26 mouse cellular contexts compared by ENCODE assay signal in genomic region chr10:52940111-52940830, GRCm38 (mm10).
DNase-seq lines count a peak whose midpoint lies in the region; ATAC-seq lines count a peak whose summit lies in the region.
"Had no signal": no experiment of that assay in that cellular context is flagged by ENCODE, and none has a peak within 500 bp of the region (broad histone marks: within the 10 kb centered on the region; RNA-seq: fewer than 3 reads in every experiment).

No protein-coding gene starts in this region.

- H3K9ac ChIP-seq in forebrain, embryonic 15.5 days (replicated peaks): no peak overlapping the region
- H3K9ac ChIP-seq in forebrain, embryonic 12.5 days: no peak overlapping the region
- no peak overlapping the region for H3K9ac ChIP-seq in neural tube, embryonic 13.5 days
- H3K9ac ChIP-seq in midbrain, embryonic 14.5 days (replicated peaks; ENCODE audit: low read length): no peak overlapping the region
- H3K9ac ChIP-seq: embryonic facial prominence, embryonic 15.5 days; heart, embryonic 12.5 days; limb, embryonic 12.5 days; liver, embryonic 12.5 days; stomach, embryonic 15.5 days had no signal

- 35% methylated on average over 1 of the region's 1 CpGs for WGBS in forebrain, embryonic 15.5 days
- 51% methylated on average over 1 of the region's 1 CpGs for WGBS in forebrain, embryonic 12.5 days
- 46% methylated on average over 1 of the region's 1 CpGs for WGBS in neural tube, embryonic 13.5 days
- WGBS in midbrain, embryonic 14.5 days: 42% methylated on average over 1 of the region's 1 CpGs

- no peaks in the 10 kb centered on the region for H3K9me3 ChIP-seq in forebrain, embryonic 15.5 days
- H3K9me3 ChIP-seq in forebrain, embryonic 12.5 days: no peaks in the 10 kb centered on the region
- H3K9me3 ChIP-seq in neural tube, embryonic 13.5 days: no peaks in the 10 kb centered on the region
- no peaks in the 10 kb centered on the region for H3K9me3 ChIP-seq in midbrain, embryonic 14.5 days (ENCODE audit: control insufficient read depth, low read length)
- H3K9me3 ChIP-seq: embryonic facial prominence, embryonic 15.5 days; heart, embryonic 12.5 days; limb, embryonic 12.5 days; liver, embryonic 12.5 days; stomach, embryonic 15.5 days had no signal

- H3K4me2 ChIP-seq in forebrain, embryonic 15.5 days (replicated peaks): no peak overlapping the region
- no peak overlapping the region for H3K4me2 ChIP-seq in forebrain, embryonic 12.5 days
- H3K4me2 ChIP-seq in neural tube, embryonic 13.5 days: no peak overlapping the region
- H3K4me2 ChIP-seq in midbrain, embryonic 14.5 days (ENCODE audit: low read length): 0 out of 2 replicates have a peak overlapping the region, but pooled peaks have one; percentile 5
- H3K4me2 ChIP-seq: embryonic facial prominence, embryonic 15.5 days; heart, embryonic 12.5 days; limb, embryonic 12.5 days; liver, embryonic 12.5 days; stomach, embryonic 15.5 days had no signal

- ATAC-seq in forebrain, embryonic 15.5 days (replicated peaks): peak; percentile 87
- no peak for ATAC-seq in forebrain, embryonic 12.5 days (ENCODE audit: low FRiP score)
- ATAC-seq in neural tube, embryonic 13.5 days (ENCODE audit: low read depth): peak; percentile 67; the same call in 1 of the 2 replicates
- ATAC-seq in midbrain, embryonic 14.5 days (ENCODE audit: low FRiP score, low TSS enrichment): peak; percentile 75
- ATAC-seq: inflammation-experienced regulatory T-cells, adult 6 months; liver, embryonic 12.5 days had no signal

- no peaks in the 10 kb centered on the region for H3K36me3 ChIP-seq in forebrain, embryonic 15.5 days
- no peaks in the 10 kb centered on the region for H3K36me3 ChIP-seq in forebrain, embryonic 12.5 days (replicated peaks)
- no peaks in the 10 kb centered on the region for H3K36me3 ChIP-seq in neural tube, embryonic 13.5 days
- H3K36me3 ChIP-seq in midbrain, embryonic 14.5 days (ENCODE audit: control insufficient read depth, insufficient read depth, low read length): no peaks in the 10 kb centered on the region
- H3K36me3 ChIP-seq: embryonic facial prominence, embryonic 15.5 days; heart, embryonic 12.5 days; limb, embryonic 12.5 days; liver, embryonic 12.5 days; stomach, embryonic 15.5 days had no signal

- H3K4me1 ChIP-seq in forebrain, embryonic 15.5 days: peaks cover 12% of the 10 kb centered on the region
- no peaks in the 10 kb centered on the region for H3K4me1 ChIP-seq in forebrain, embryonic 12.5 days
- H3K4me1 ChIP-seq in neural tube, embryonic 13.5 days (replicated peaks): peaks cover 5% of the 10 kb centered on the region
- peaks cover 5% of the 10 kb centered on the region for H3K4me1 ChIP-seq in midbrain, embryonic 14.5 days (ENCODE audit: control insufficient read depth, insufficient read depth, low read length)
- H3K4me1 ChIP-seq: embryonic facial prominence, embryonic 15.5 days; heart, embryonic 12.5 days; limb, embryonic 12.5 days; liver, embryonic 12.5 days; stomach, embryonic 15.5 days had no signal

- no peak overlapping the region for H3K4me3 ChIP-seq in forebrain, embryonic 15.5 days
- no peak overlapping the region for H3K4me3 ChIP-seq in forebrain, embryonic 12.5 days (replicated peaks)
- no peak overlapping the region for H3K4me3 ChIP-seq in neural tube, embryonic 13.5 days
- H3K4me3 ChIP-seq in midbrain, embryonic 14.5 days (replicated peaks; ENCODE audit: low read depth, low read length): no peak overlapping the region
- H3K4me3 ChIP-seq: embryonic facial prominence, embryonic 15.5 days; gastrocnemius, adult 2 months; heart, embryonic 12.5 days; limb, embryonic 12.5 days; liver, embryonic 12.5 days; stomach, embryonic 15.5 days had no signal

- no peak for DNase-seq in neural tube, embryonic 10.5 days (ENCODE audit: extremely low spot score, low spot score)
- DNase-seq in midbrain, embryonic 14.5 days: peak; percentile 67
- DNase-seq in ovary, postnatal 14 days (ENCODE audit: low spot score): no peak
- no peak for DNase-seq in urinary bladder, postnatal 25 days (ENCODE audit: low spot score)
- DNase-seq: adrenal gland, postnatal 25 days; cerebellum, adult 18-20 months; cerebellum, postnatal 36 days; gastrocnemius, adult 2 months; heart, postnatal 14 days; kidney, adult 8-10 months; kidney, postnatal 14 days; layer of hippocampus, adult 9-11 months; lung, adult 2 months; lung, postnatal 4 days; right cerebral cortex, postnatal 25 days; thymus, adult 2 months had no signal

- H3K27me3 ChIP-seq in forebrain, embryonic 15.5 days: no peaks in the 10 kb centered on the region
- no peaks in the 10 kb centered on the region for H3K27me3 ChIP-seq in forebrain, embryonic 12.5 days
- H3K27me3 ChIP-seq in neural tube, embryonic 13.5 days: no peaks in the 10 kb centered on the region
- no peaks in the 10 kb centered on the region for H3K27me3 ChIP-seq in midbrain, embryonic 14.5 days (ENCODE audit: control insufficient read depth, insufficient read depth, low read length)
- H3K27me3 ChIP-seq: CH12.LX; embryonic facial prominence, embryonic 15.5 days; heart, embryonic 12.5 days; limb, embryonic 12.5 days; liver, embryonic 12.5 days; stomach, embryonic 15.5 days had no signal

- H3K27ac ChIP-seq in forebrain, embryonic 15.5 days (replicated peaks): peak overlapping the region; percentile 76
- no peak overlapping the region for H3K27ac ChIP-seq in forebrain, embryonic 12.5 days
- peak overlapping the region; percentile 33; the same call in 1 of the 2 replicates for H3K27ac ChIP-seq in neural tube, embryonic 13.5 days (replicated peaks)
- H3K27ac ChIP-seq in midbrain, embryonic 14.5 days (replicated peaks; ENCODE audit: low read depth, low read length): peak overlapping the region; percentile 74
- H3K27ac ChIP-seq: embryonic facial prominence, embryonic 15.5 days; gastrocnemius, adult 2 months; limb, embryonic 12.5 days; liver, embryonic 12.5 days; stomach, embryonic 15.5 days had no signal
